Mouse (Mus musculus) kidney, adult 9 months (tissue): ENCODE measurements at regions not wholly inside any gene's neighbourhood (a gene's known extent, or its start where the extent isn't known, plus 50 kb on each side); places are given as distances from the start of the nearest gene placed in this dataset.

Experiments used
- DNase-seq: peaks from one replicate; pipeline ENCODE4 v3.0.0; 2022

DNA sequence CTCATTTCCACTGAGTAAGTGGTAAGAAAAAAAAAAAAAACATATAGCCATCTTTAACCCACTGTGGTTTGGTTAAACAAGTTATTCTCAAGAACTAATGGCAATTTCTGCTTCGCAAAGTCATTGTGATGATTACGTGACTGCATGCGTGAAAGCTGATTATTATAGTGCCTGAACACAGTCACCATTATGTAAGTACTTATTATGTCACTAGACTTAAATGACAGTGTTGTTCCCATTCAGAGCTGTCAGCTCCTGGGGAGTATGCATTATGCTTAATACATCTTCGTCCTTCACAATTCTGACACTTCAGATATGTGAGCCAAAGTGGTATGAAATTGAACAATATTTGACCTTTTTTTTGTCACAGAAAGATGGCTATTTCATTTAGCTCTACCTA lies 71.3 kb upstream of the Kcnd3 start:
- no peak for DNase-seq

DNA sequence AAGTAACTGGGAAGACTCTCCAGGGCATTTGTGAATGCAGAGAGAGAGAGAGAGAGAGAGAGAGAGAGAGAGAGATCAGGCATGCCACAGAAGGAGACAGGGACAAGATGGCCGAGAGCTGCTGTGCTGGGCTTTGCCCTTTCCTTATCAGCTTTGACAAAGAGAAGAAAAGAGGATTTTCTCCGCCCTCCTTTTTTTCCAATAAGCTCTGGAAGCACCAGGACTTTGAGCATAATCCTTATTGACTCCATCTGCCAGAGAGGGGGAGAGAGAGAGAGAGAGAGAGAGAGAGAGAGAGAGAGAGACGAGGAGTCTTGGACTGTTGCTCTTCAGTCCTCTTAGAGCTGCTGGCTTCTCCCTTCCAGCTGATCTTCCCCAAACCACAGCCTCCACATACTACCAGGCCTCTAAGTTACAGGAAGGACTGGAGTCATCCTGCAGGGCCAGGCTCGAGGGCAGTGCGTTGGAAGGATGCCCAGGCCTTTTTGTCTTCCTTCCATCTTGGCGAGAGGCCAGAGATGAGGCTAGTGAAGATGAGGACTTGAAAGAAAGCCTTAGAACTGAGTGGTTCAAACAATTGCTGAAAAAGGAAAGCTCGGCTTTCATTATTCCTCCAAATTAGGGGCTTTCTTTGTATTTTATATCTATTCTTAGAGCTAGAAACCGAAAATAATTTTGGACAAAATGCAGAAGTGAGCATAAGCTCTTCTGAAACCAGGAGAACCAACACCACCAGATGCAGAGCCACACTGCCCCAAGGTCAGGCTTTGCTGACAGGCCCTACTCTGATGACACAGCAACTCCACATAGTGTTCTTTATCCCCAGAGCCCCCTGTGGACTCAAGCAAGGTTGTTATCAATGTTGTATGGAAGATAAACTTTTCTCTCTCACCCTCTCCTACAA lies 59.3 kb upstream of the Kcnd3 start:
- peak; percentile 70 for DNase-seq
